Mouse (Mus musculus) hematopoietic stem cell, adult 5-6 weeks (primary cell): ENCODE results near the gene Vhl. TPM values are rescaled to one million over a fixed set of nuclear protein-coding genes. Genes with fewer than 3 reads are reported as not detected.
A peak's percentile ranks its signal among the peaks of the same experiment; 100 is the strongest.

Experiments
- ATAC-seq, 2 experiments: fragments of 125-278 bp in 1 of 2; replicated peaks in 1 of 2; 2 replicates each; pipeline ENCODE4 v1.8.0; 2016 to 2017; ENCODE audit warnings: inconsistent platforms in 2 of 2, mild to moderate bottlenecking in 2 of 2, moderate number of reproducible peaks in 2 of 2, low read depth in 1 of 2, moderate TSS enrichment in 1 of 2; ENCODE audit not compliant: low FRiP score in 2 of 2, poor library complexity in 2 of 2, severe bottlenecking in 2 of 2, insufficient read depth in 1 of 2, low TSS enrichment in 1 of 2
- total RNA-seq: library from RNA; stranded (forward); fragments of 172-1452, 232-1000 nt; gene quantifications from 2 replicates; pipeline ENCODE4 v1.2.3, GENCODE M21; 2017

Gene Vhl
- total RNA-seq, result 13.5 and 18.6 TPM in 2 replicates

DNA sequence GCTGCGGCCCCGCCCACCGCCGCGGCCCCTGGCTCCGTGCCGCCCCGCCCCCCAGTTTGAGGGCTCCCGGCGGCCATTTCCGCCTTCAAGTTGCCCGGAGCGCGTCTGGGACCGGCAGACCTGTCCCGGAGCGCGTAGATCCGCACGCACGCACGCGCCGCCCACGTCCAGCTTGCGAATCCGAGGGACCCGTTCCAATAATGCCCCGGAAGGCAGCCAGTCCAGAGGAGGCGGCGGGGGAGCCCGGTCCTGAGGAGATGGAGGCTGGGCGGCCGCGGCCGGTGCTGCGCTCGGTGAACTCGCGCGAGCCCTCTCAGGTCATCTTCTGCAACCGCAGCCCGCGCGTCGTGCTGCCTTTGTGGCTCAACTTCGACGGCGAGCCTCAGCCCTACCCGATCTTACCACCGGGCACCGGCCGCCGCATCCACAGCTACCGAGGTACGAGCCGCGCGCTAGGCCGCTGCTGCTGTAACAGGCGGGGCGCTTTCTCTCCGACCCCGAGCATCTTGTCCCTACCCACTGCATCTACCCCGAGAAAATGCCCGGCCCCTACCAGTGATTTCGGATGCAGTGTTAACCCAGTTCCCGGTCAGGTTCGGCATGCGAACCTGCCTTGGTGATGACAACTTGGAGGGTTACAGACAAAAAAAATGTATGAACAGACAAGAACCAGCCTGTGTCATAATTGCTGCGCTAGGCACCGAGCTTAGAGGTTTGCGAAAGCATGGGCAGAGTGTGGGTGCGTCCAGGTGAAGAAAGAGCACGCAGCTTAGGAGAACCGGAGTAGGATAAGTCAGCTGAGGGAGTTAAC is at the start of gene Vhl:
Gene Vhl (plus strand): TSS at position 19 of the 811 bp plus-strand sequence.
- ATAC-seq, result peak; percentile 50 to 77

DNA sequence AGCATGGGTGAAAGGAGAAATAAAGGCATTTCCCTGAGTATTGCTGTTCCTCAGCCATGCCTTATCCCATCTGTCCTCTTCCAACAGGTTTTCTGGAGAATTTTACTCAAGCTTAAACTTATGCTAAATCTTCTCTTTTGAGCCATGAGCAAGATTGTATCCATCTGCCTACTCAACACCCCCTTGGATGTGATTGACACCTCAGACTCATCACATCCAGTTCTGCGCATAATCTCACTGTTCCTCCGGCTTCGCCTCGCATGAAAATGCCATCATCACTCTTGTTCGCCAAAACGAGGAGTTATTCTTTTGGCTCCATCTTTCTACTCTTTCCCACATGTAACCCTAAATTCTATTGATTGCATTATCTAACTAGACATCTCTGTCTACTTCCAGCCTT is 47.7 kb upstream of the Vhl start:
- ATAC-seq, result no peak

DNA sequence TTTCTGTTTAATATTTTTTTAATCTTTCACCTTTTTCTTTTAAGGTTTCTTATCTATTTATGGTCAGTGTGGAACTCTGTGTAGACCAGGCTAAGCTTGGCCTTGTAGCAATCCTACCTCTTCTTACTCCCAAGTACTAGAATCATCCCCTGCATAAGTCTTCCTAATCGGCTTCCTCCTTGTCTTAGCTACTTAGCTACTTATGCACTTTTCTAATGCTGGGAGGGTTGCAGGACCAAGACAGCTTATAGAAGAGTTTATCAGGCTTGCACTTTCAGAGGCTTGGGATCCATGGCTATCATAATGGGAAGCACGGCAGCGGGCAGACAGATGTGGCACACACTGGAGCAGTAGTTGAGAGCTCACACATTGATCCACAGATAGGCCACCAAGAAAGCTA is 44.5 kb upstream of the Vhl start:
- no peak for ATAC-seq

DNA sequence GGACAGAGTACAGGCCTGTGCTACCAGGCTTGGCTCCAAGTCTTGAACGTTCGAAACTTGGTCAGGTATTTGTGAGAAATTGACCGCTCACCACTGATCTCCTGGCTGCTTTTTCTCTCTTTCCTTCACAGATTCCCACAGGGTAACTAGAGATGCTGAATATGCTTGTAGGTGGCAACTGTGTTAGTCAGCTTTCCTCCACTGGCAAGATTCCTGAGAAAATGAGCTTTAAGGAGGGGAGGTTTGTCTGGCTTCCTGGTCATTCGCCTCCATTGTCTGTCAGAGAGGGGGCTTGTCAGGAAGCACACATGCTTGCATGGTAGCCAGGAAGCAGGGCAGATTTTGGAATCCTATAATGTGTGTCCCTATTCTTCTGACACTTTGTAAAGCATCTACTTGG is 40.7 kb upstream of the Vhl start:
- ATAC-seq, result no peak

DNA sequence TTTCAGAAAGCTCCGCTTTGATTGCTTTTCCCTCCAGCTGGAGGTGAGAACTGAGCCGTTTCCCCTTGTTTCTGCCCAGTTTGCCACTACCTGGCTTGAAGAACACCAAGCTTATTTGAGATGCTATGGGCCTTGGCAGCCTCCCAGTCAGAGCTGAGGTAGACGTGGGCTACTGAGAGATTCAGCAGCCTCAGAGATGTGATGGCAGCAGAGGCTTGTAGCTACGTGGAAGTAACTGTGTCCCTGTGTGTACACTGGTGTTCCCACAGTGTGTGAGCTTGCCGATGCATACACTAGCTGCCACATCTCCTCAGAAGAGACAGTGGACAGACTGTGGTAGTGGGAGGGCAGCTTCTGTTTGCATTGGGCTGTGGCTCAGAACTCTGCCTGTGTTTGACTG is 38.7 kb upstream of the Vhl start:
- ATAC-seq, result no peak

DNA sequence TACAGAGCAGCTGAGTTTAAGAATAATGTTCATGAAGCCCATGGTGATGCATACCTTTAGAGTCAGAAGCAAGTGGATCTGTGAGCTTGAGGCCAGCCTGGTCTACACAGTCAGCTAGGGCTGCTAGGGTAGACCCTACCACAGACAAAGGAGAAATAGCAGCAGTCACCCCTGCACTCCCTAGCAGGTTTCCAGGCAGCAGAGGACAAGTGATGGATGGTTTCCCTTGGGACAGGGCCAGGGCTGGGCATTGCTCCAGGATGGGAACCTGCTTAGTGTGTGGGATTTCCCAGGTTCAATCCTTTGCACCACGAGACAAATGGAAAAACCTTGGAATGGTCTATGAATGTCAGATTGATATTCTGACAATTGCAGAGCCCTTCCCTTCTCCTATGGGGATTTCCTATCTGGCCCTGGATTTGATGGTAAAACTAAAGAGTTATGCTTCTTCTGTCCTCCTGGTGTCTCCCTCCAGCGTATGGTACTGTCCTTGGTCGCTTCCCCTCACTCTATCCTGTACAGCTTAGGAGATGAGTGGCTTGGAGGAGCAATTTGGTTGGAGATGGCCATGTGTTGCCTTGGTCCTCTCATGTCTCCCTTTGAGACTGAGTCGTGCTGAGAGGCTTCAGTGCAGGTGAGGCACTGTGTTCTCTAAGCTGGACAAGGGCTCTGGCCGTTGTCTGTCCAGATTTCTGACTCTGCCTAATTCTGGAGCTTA is 37.1 kb upstream of the Vhl start:
- no peak for ATAC-seq

DNA sequence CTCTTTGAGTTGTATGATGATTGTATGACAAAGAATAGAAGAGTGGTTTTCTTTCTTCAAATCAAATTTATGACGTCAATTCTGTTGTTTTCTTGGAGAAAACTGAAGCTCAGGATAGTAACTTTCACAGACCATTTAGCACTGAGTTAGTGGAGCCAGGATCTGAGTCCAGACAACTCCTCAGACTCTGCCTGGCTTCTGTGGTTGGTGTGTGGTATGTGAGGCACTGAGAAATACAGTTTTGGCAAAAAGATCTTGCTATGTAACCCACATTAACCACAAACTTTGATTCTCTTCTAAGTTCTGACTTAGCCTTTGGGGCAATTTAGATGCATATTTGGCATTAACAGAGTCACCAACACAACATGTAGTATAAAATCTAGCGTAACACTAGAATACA is 31.1 kb upstream of the Vhl start:
- ATAC-seq, result no peak

DNA sequence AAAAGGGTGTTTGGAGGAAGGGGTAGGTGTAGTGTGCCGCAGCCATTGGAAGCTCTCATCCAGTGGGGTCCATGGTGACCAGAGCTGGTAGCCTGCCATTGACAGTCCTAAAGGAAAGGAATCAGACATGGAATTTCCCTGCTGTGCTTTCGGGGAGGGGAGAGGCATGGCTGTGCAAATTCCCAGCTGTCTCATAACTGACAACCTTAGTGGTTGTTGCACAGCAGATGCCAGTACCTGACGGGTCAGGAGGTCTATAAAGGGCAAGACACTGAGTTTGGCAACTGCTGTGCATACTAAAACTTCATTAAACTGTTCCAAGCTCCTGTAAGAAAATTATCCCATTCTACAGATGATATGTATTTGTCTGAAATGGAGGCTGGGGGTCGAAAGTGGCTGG is 25.8 kb upstream of the Vhl start:
- no peak for ATAC-seq

DNA sequence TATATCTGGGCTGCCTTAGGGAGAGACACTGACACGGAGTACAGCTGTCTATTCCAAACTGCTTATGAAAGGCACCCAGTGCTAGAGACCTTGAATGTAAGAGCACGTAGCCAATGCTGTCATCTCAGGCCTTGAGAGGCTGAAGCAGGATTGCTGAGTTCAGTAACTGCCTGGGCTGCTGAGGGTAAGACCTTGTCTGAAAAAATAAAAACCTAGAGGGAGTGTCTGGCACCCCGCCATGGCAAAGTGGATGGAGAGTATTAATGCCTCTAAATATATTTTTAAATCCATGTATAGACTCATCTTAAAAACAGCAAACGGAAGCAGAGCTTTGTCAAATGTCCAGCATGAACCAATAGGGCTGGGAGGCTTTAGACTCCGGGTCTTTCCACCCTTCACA is 23.9 kb upstream of the Vhl start:
- ATAC-seq, result no peak

DNA sequence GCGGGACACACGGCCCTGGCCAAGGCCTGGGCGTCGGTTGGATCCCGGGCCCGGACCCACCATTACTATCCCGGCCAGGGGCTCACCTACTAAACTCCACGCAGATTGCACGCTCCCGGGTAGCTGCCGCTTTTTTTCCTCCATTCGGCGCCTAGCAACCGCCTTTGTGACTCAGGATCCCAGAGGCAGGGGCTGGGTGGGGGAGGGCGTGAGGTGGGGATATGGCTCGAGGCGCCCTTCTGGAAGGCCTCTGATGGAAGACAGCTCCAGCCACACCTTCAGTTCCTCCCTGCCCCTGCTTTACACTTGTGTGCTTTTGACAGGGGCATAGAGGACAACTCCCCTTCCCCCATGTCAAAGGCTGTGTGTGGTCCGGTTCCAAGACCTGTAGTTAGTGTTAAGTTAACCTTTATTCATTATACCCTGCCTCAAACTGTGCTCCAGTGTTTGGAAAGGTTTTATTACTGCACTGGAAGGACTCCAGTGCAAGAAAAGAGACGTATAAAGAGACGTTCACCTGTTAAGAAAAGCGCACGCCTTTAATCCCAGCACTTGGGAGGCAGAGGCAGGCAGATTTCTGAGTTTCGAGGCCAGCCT is 23.1 kb upstream of the Vhl start, which contains the start of gene Fancd2os:
Gene Fancd2os (minus strand): TSS at position 173 of the 597 bp plus-strand sequence.
- ATAC-seq, result no peak

DNA sequence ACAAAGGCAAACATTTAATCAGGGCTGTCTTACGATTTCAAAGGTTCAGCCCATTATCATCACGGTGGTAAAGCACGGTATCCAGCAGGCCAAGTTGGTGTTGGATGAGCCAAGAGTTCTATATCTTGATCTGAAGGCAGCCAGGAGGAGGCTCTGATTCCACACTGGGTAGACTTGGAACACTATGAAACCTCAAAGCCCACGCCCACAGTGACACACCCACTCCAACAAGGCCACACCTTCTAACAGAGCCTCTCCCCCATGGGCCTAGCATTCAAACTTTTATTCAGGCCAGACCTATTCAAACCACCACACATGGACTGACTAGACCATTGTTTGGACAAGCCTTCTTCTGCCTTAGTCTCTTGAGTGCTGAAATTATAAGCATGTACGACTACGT is 20.9 kb upstream of the Vhl start:
- ATAC-seq, result no peak

DNA sequence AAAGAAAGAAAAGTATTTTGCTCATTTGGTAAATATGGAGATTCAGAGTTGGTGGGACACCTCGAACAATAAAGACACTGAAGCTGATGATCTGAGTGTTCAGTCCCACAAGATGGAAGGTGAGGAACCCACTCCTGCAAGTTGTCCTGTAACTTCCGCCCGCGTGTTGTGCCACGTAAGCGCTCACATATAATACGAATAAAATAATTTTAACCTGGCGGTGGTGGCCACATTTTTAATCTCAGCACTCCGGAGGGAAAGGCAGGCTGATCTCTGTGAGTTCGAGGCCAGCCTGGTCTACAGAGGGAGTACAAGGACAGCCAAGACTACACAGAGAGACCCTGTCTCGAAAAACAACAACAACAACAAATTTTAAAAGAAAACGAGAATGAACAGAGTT is 19.8 kb upstream of the Vhl start:
- no peak for ATAC-seq

DNA sequence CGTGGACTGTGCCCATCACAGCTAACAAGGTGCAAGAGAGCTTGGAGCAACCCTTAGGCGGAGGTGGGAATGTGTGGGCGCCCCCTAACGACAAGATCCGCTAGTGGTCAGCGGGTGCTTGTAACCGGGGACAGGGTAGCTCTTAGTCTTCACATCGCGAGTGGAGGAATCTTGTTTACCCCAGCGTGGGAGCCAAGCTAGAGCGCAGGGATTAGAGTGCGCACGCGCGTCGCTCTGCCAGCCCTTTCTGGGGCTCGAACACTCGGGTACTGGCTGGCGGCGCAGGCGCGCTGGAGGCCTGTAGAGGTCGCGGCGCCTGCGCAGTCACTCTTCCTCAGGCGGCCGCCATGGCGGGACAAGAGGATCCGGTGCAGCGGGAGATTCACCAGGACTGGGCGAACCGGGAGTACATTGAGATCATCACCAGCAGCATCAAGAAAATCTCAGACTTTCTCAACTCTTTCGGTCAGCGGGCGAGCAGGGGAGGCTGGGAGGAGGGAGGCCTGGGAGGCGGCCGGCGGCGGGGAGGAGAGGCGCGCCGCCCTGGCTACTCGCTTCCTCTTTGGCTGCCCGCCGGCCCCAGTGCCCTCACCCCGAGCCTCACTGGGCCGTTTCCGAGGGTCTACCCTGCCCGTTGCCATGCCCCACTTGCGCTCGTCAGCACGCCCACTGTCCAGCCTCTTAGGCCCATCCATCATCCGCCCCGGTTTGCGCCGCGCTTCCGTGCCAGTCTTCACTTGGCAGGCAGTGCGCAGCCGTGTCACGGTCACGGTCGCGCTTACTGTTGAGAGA is 19.1 kb upstream of the Vhl start, which contains the start of gene Brk1:
Gene Brk1 (plus strand): TSS at position 341 of the 792 bp plus-strand sequence.
- peak; percentile 70 to 76 for ATAC-seq

DNA sequence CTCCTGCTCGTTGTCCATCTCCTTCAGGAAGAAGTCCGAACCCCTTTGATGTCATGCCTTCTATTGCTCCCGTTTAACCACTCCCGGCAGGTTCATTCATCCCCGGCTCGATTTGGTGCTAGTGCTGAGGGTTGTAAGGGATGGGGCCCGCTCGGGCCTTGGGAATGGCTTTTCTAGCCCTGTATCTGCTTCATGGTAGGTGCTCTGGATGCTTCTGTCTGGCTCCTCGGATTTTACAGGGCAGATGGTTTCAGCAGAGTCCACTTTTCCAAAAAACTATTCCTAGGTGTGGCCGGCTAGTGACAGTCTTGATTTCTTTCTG is 18.6 kb upstream of the Vhl start:
- no peak; a peak in 1 of 4 replicates for ATAC-seq

DNA sequence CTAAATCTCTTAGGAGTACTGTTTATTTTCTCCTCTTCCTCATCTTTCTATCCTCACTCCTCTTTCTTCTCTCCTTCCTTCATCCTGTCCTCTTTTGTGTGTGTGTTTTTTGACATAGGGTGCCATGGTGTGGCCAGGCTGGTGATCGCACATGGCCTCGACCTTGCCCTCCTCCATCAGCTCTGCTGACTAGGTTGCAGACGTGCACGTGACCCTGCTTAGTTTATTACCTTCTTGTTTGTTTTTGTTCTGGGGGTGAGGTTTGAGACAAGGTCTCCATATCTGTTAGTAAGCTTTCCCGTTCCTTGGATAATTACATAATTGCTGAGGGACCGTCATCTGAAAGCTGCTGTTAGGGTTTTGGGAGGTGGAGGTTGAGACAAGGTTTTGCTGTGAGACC is 14.9 kb upstream of the Vhl start:
- no peak for ATAC-seq

DNA sequence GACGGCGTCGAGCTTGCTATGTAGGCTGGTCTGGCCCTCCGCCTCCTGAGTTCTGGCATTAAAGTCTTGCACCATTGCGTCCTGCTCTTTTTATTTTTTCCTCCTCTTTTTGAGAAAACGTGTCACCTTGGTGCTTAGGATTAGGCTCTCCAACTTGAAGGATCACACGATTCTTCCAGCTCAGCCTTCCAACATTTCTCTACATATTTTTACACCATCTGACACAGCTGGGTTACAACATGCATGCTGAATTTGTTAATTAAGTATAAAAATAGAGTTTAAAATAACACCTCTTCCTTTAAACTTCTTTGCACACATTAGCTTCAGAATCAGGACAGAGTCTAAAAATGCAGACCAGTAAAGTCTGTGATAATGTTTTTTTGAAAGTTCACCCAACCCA is 14.5 kb upstream of the Vhl start:
- no peak for ATAC-seq

DNA sequence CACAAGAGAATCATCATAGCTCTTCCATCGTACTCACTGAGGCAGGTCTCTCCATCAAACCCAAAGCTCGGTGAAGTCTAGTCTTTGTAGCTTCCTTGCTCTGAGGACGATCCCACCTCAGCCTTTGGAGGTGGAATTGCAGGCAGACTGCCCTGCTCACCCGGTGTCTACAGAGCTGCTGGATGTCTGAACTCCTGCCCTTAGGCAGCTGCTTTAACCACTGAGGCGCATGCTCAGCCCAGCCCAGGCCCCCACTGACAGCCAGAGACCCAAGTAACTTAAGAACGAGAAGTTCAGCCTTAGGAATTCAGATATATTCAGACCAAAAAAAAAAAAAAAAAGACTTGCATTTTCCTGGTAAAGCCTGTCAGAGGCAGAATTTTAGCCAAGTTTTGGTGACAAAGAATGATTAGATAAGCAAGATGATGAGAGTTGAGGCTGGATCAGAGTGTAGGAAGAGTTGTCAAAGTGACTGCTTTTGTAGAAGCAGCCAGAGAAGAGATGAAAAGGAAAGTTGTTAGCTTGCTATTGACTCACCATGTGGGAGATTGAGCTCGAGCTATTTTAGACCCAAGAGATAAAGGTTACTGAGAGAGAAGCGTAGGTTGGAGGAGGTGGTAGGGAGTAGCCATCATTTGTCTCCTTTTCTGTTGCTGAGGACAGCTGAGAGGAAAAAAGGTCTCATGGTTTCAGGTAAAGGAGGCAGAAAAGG is 11.3 kb upstream of the Vhl start:
- ATAC-seq, result no peak
